Mouse (Mus musculus): ENCODE measurements around the gene Cfap58.

Gene Cfap58

GRCm38 (mm10) chr19:47980241-47980640 lies 42.8 kb downstream of the Cfap58 start:
- no peak for DNase-seq

- no peak for DNase-seq
Observed at GRCm38 (mm10) chr19:47985606-47986213, 48.2 kb downstream of the Cfap58 start.

- no peak for DNase-seq
Observed at GRCm38 (mm10) chr19:47987986-47988385, 50.5 kb downstream of the Cfap58 start.

- no peak for DNase-seq
Observed at GRCm38 (mm10) chr19:47988456-47988855, 51.0 kb downstream of the Cfap58 start.

- DNase-seq: no peak
Observed at GRCm38 (mm10) chr19:47988880-47989574, 51.6 kb downstream of the Cfap58 start.

GRCm38 (mm10) chr19:47989575-47989891 lies 52.1 kb downstream of the Cfap58 start:
- DNase-seq: no peak

GRCm38 (mm10) chr19:48001240-48001639 lies 63.8 kb downstream of the Cfap58 start:
- DNase-seq: no peak

- no peak for DNase-seq
Observed at GRCm38 (mm10) chr19:48001774-48002173, 64.3 kb downstream of the Cfap58 start.

- DNase-seq: no peak
Observed at GRCm38 (mm10) chr19:48008771-48009413, 71.4 kb downstream of the Cfap58 start.

- DNase-seq: no peak
Observed at GRCm38 (mm10) chr19:48009586-48010331, 72.3 kb downstream of the Cfap58 start.

GRCm38 (mm10) chr19:48020103-48020502 lies 82.6 kb downstream of the Cfap58 start:
- no peak for DNase-seq

GRCm38 (mm10) chr19:48021435-48021834 lies 84.0 kb downstream of the Cfap58 start:
- no peak for DNase-seq

- no peak for DNase-seq
Observed at GRCm38 (mm10) chr19:48022763-48023162, 85.3 kb downstream of the Cfap58 start.

- no peak for DNase-seq
Observed at GRCm38 (mm10) chr19:48023726-48024125, 86.3 kb downstream of the Cfap58 start.

- no peak for DNase-seq
Observed at GRCm38 (mm10) chr19:48025366-48025765, 87.9 kb downstream of the Cfap58 start.

GRCm38 (mm10) chr19:48026882-48027281 lies 89.4 kb downstream of the Cfap58 start:
- DNase-seq: no peak

GRCm38 (mm10) chr19:48039554-48039953 lies 102.1 kb downstream of the Cfap58 start:
- no peak for DNase-seq

GRCm38 (mm10) chr19:48047315-48047714 lies 109.8 kb downstream of the Cfap58 start:
- DNase-seq: no peak

- no peak for DNase-seq
Observed at GRCm38 (mm10) chr19:48049361-48049760, 111.9 kb downstream of the Cfap58 start.

- DNase-seq: no peak
Observed at GRCm38 (mm10) chr19:48063289-48063688, 125.8 kb downstream of the Cfap58 start.

- DNase-seq: no peak
Observed at GRCm38 (mm10) chr19:48079718-48080117, 142.2 kb downstream of the Cfap58 start.

GRCm38 (mm10) chr19:48081456-48081855 lies 144.0 kb downstream of the Cfap58 start:
- no peak for DNase-seq
